Mouse (Mus musculus): Measurements from ENCODE around the gene Sdad1. TPM values are rescaled to one million over a fixed set of nuclear protein-coding genes. Genes with fewer than 3 reads are reported as not detected.
A peak's percentile ranks its signal among the peaks of the same experiment; 100 is the strongest.

Gene Sdad1
- polyA plus RNA-seq, 1 experiment, result 5.2 TPM

DNA sequence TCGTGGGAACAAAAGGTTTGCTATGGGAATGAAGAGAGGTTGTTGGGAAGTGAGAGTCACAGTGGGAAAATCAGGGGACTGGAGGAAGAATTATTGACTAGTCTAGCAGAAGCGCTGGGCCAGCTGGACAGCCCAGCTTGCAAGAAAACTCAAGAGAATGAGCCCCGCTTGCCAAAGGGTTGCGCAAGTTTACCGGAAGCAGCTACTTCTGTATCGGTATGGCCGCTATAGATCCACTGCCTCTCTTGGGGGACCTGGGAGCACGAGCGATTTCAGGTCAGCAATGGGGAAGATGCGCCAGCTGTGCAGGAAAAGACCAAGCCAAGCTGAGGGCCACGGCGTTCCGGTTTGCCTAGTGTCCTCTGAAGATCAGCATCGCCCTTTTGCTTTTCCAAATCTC is 8.3 kb upstream of the Sdad1 start:
- no peak for DNase-seq (ENCODE audit: low read depth, low spot score)
- WGBS, result 85% methylated on average over 14 of the region's 14 CpGs

DNA sequence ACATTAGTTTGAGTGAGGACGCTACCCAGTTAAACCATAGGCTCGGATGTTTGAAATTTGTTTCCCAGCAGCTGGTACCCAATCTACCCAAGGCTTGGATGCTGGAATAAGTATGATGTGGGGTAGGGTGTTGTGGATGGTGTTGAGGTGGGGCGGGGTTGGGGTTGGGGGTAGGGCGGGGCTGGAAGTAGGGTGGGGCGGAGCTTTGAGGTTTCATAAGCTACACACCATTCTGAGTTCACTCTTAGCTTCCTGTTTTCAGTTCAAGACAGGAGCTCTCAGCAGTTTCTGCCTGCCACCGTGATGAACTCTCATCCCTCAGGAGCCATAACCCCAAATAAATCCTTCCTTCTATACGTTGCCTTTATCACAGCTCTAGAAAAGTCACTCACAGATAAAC is 7.8 kb upstream of the Sdad1 start:
- DNase-seq (ENCODE audit: low read depth, low spot score), result no peak
- WGBS, result 66% methylated on average over 7 of the region's 7 CpGs

- DNase-seq (ENCODE audit: low read depth, low spot score), result no peak
- 35% methylated on average over 7 of the region's 7 CpGs for WGBS
These were observed 3.5 kb upstream of the Sdad1 start for GRCm38 (mm10) chr5:92313776-92314175.

DNA sequence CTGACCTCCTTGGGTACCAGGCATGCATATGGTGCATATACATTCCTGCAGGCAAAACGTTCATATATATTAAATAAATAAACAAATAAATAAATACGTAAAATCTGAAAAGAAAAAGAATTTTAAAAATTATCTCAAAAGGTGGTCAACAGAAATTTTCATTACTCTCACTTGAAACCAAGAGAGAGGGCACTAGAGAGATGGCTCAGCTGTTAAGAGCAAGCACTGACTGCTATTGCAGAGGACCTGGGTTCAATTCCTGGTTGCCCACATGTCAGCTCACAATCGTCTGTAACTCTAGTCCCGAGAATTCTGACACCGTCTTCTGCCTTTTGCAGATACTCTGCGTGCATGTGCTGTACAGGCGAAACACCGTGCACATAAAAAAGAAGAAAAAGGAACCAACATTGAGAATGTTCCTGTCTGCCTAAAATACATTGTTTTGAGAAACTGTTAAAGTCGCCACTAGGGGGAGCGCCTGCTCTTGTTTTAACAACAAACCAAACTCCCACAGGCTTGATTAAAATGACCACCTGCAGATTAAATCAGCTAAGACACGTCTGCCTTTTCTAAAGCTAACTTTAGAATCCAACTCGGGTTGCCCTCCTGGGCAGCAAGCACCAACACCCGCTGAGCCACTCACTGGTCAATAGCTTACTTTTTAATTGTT is 1.9 kb upstream of the Sdad1 start:
- no peak for DNase-seq (ENCODE audit: low read depth, low spot score)
- WGBS, result 12% methylated on average over 13 of the region's 13 CpGs

- 82% methylated on average over 3 of the region's 3 CpGs for whole genome bisulfite sequencing
- DNase-seq (ENCODE audit: low read depth, low spot score), result no peak
These were observed 6.0 kb downstream of the Sdad1 start for GRCm38 (mm10) chr5:92304291-92304690.

DNA sequence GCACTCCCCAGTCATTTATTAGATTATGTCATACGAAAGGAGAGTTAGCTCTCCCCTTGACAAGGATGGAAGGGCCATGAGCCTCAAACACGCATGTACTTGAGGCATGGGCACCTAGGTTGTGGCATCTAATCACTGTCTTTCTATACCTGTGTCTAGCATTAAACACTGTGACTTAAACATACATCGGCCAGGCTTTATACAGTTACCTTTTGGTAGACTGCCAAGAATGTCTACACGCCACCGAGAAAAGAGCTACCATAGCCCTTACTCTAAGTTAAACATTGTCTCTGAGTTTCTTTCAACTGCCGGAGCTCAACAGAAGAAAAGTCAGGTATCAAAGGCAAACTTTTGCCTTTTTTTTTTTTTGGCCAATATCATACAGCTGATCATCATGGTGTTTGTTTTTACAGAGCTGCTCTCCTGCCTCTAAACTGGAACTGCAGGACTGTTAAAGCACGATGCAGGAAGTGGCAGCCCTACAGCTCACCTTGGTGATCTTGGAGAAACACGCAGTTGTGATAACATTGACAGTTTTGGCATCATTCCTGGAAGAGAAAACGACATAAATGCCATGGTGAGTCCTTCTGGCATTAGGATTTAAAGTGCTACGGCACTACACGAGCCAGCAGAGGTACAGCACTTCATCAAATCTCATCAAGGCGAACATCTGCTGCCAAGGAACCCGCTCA is 8.0 kb downstream of the Sdad1 start:
- DNase-seq (ENCODE audit: low read depth, low spot score), result peak; percentile 45
- 32% methylated on average over 13 of the region's 13 CpGs for WGBS

DNA sequence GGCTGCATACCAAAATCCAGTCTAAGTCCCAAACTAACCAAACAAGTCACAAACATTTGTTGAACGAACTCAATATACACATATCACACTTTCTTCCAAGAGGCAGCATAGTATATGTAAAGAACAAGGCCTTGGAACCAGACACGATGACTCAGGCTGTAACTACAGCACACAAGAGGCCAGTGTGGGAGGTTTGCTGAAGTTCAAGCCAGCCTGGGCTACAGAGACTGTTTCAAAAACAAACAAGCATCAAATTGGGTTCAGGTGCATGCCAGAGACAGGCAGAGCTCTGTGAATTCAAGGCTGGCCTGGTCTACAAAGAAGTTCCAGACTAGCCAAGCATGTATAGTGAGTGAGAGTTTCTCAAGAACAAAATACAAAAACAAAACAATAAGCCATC is 15.8 kb downstream of the Sdad1 start:
- WGBS, result 76% methylated on average over 2 of the region's 2 CpGs
- no peak for DNase-seq (ENCODE audit: low read depth, low spot score)

DNA sequence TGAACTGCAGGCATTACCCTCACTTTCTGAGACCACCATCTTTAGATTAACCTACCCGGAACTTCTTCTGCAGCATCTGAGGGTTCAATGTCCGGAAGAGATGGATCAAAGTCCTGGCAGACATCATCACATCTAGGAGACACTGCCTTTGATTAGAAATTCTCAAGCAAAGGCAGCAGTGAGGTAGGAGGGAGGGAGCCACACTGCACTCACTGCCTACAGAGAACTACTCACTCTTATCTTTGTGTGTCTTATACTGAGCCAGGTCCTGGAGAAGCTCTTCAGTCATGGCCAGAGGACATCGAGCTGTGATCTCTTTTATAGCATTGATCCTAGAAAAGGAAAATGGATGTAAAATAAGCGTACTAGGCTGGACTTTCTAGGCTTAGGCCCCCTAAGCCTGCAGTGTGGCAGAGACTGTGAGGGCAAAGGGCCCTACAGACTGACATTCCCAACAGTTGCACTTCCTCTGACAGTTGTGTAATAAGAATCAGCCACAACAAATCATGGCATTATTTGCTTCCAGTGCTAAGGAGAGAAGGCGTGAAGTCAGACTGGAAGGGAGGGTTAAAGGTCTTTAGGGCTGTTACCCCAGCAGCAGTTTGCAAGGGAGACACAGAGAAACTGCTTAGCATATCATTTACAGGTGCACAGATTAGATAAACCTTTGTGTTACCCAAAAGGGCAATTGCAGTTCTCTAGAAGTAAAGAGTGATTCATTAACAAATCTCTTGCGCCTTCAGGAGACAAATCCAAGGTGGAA is 18.4 kb downstream of the Sdad1 start:
- 47% methylated on average over 6 of the region's 6 CpGs for WGBS
- no peak for DNase-seq (ENCODE audit: low read depth, low spot score)

- DNase-seq (ENCODE audit: low read depth, low spot score), result no peak
- 88% methylated on average over 6 of the region's 6 CpGs for WGBS
These were observed 22.4 kb downstream of the Sdad1 start for GRCm38 (mm10) chr5:92287840-92288239.

- peak; percentile 71 for DNase-seq (ENCODE audit: low read depth, low spot score)
These were observed 27.2 kb downstream of the Sdad1 start for GRCm38 (mm10) chr5:92283107-92283506.

DNA sequence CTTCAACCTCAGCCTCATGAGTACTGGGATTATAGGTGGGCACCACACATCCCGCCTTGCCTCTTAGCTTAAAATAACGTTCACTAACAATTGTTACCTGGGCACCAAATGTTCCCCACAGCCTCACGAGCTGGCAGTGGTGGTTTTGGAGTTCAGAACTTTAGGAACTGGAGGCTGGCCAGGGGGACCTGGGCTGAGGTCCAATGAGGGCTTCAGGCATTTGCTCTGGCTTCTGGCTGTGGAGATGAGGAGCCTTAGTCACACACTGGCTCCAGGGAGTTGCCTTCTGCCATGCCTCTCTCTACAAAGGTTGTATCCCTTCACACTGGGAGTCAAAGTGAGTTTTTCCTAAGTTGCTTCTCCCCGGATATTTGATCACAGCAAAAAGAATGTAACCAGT is 27.7 kb downstream of the Sdad1 start:
- 42% methylated on average over 4 of the region's 4 CpGs for WGBS
- no peak for DNase-seq (ENCODE audit: low read depth, low spot score)

More at GRCm38 (mm10) chr5:92283107-92283506, 27.2 kb downstream of the Sdad1 start:
- WGBS, result 24% methylated on average over 3 of the region's 3 CpGs

DNA sequence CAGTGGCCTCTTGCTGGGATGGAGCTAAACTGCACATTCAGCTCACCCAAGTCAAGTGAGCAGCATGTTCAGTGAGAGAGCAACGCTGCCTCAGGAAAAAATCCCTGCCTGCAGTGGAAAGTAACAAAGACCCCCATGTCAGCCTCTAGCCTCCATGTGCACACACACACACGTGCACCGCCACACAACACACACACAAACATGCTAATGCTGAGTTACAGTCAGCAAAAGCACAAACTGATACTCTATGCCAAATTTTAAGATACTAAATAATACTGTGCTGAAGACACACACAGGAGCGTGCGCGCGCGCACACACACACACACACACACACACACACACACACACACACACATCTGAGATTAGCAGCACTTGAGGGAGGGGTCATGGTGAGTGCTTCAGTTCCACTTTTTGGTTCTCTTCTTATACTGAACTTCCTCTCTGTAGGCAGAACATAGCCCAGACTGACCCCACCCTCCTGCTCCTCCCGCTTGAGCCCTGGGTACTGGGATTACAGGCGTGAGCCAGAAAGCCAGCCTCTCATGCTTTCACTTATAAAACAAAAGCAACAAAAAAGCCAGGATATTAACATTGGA is 31.2 kb downstream of the Sdad1 start:
- DNase-seq (ENCODE audit: low read depth, low spot score), result no peak
- 76% methylated on average over 10 of the region's 10 CpGs for WGBS

GRCm38 (mm10) chr5:92277437-92278394 is 32.6 kb downstream of the Sdad1 start, which contains the start of gene Naaa:
TSS of gene Naaa (minus strand) at chr5:92278170.
- 1% methylated on average over 54 of the region's 54 CpGs for WGBS
- DNase-seq (ENCODE audit: low read depth, low spot score), result peak; percentile 61

GRCm38 (mm10) chr5:92270496-92270895 is 39.8 kb downstream of the Sdad1 start:
- WGBS, result 87% methylated on average over 7 of the region's 7 CpGs
- no peak for DNase-seq (ENCODE audit: low read depth, low spot score)

GRCm38 (mm10) chr5:92263761-92264359 is 46.4 kb downstream of the Sdad1 start:
- no peak for DNase-seq (ENCODE audit: low read depth, low spot score)
- 46% methylated on average over 4 of the region's 4 CpGs for WGBS

GRCm38 (mm10) chr5:92262646-92263045 is 47.6 kb downstream of the Sdad1 start:
- no peak for DNase-seq (ENCODE audit: low read depth, low spot score)
- WGBS, result 83% methylated on average over 8 of the region's 8 CpGs

DNA sequence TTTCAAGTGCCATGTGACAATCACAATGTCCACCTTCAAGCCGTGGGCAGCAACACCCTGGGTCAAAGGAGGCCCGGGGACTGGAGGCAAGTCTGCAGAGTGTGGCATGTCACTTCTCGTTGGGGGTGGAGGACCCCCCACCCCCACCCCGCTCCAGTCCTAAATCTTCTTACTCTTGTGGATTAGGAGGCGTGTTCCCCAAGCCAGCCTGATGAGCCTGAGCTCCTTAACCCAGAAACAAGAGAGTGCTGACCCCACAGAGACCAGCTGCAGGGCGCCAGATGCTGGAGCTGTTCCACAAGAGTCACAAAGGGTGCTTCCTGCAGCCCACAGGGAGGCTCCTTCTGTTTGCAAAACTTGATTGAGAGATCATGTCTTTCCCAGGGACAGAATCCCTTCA is 54.1 kb downstream of the Sdad1 start, which contains the start of gene Ppef2:
Gene Ppef2 (minus strand): TSS at position 61 of the 400 bp plus-strand sequence.
- 53% methylated on average over 6 of the region's 6 CpGs for WGBS
- no peak for DNase-seq (ENCODE audit: low read depth, low spot score)

DNA sequence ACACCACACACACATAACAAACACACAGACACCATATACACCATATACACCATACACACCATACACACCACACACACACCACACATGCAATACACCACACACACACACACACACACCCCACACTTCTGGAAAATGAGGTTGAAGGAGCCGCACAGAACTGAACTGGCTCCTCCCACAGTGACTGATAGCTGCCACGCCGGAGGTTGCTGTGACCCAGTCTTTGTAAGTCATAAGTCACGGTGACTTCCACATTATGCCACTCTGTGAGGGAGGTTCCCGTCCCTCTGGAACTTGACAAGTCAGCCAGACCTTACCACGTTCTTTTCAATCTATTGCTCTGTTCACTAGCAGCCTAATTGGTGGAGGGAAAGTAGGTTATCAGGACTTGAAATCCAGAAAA is 55.8 kb downstream of the Sdad1 start:
- WGBS, result 50% methylated on average over 6 of the region's 6 CpGs
- no peak for DNase-seq (ENCODE audit: low read depth, low spot score)
